ENCODE assay signal across 17 mouse cellular contexts in the genomic region with DNA sequence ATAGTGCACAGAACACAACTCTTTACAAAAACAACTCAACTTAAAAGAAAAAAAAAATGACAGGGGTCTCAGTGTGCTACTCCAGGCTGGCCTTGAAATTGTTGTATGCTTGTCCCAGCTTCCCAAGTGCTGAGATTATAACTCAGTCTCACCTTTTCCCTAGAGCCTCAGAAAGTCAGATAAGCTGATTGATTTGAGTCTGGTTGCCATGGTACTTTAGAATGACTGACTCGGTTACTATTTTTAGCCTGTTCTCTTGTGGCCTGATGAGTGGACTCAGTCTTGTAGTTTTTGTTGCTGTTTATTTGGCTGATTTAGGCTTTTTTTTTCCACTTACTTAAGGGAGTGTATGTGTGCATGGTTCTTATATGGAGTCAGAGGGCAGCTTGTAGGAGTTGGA. TPM values are rescaled to one million over a fixed set of nuclear protein-coding genes. Genes with fewer than 3 reads are reported as not detected.
DNase-seq lines count a peak whose midpoint lies in the region; ATAC-seq and TF ChIP-seq lines count a peak whose summit lies in the region.
"Had no signal": no experiment of that assay in that cellular context is flagged by ENCODE, and none has a peak within 500 bp of the region (broad histone marks: within the 10 kb centered on the region; RNA-seq: fewer than 3 reads in every experiment).

No protein-coding gene starts in this region.

- no peak for TF ChIP-seq CTCF in heart, postnatal 0 days (IDR thresholded peaks at IDR 0.05; ENCODE audit: low read depth)

- no peaks in the 10 kb centered on the region for H3K9me3 ChIP-seq in heart, postnatal 0 days (replicated peaks; ENCODE audit: control insufficient read depth, low read length)
- H3K9me3 ChIP-seq in intestine, embryonic 14.5 days (ENCODE audit: control insufficient read depth, low read length): no peaks in the 10 kb centered on the region
- H3K9me3 ChIP-seq: limb, embryonic 12.5 days; lung, embryonic 15.5 days; midbrain, embryonic 15.5 days had no signal

- no peak for TF ChIP-seq EP300 in heart, postnatal 0 days (IDR thresholded peaks at IDR 0.05; ENCODE audit: low read depth)

- ATAC-seq in heart, postnatal 0 days (ENCODE audit: insufficient read depth, low read depth): peak; percentile 67
- ATAC-seq in intestine, embryonic 14.5 days (replicated peaks; ENCODE audit: low FRiP score, low TSS enrichment, low read depth): no peak
- ATAC-seq: forebrain, embryonic 16.5 days; midbrain, embryonic 15.5 days had no signal

- no peak overlapping the region for H3K9ac ChIP-seq in heart, postnatal 0 days (replicated peaks; ENCODE audit: low read depth, low read length)
- H3K9ac ChIP-seq in intestine, embryonic 14.5 days (ENCODE audit: low read length): no peak overlapping the region
- H3K9ac ChIP-seq: hindbrain, embryonic 14.5 days; limb, embryonic 12.5 days; lung, embryonic 15.5 days; midbrain, embryonic 15.5 days had no signal

- no peak overlapping the region for H3K4me2 ChIP-seq in heart, postnatal 0 days (ENCODE audit: low read depth, low read length)
- no peak overlapping the region for H3K4me2 ChIP-seq in intestine, embryonic 14.5 days (ENCODE audit: low read length)
- H3K4me2 ChIP-seq: hindbrain, embryonic 14.5 days; limb, embryonic 12.5 days; lung, embryonic 15.5 days; midbrain, embryonic 15.5 days had no signal

- 3% methylated on average over 1 of the region's 1 CpGs for WGBS in heart, postnatal 0 days
- WGBS in intestine, embryonic 14.5 days: 46% methylated on average over 1 of the region's 1 CpGs

- no peak overlapping the region for H3K4me3 ChIP-seq in heart, postnatal 0 days (ENCODE audit: low read depth, low read length)
- no peak overlapping the region for H3K4me3 ChIP-seq in intestine, embryonic 14.5 days (ENCODE audit: low read depth, low read length)
- H3K4me3 ChIP-seq: limb, embryonic 12.5 days; lung, embryonic 15.5 days; midbrain, embryonic 15.5 days had no signal

- peak; percentile 73 for DNase-seq in heart, postnatal 0 days (ENCODE audit: low spot score)
- no peak for DNase-seq in heart, postnatal 36 days
- DNase-seq in 3T3-L1 (ENCODE audit: low read depth, low spot score) (peak; percentile 61), A20 (ENCODE audit: low read depth, low spot score) (peak; percentile 12)
- DNase-seq in intestine, embryonic 14.5 days (ENCODE audit: low spot score): no peak
- DNase-seq in yolk sac, embryonic 10.5 days (ENCODE audit: low spot score): no peak
- no peak for DNase-seq in B cell, adult 2 months
- DNase-seq: adrenal gland, postnatal 36 days; cerebellum, adult 2 months; kidney, adult 2 months; kidney, postnatal 25 days; thymus, postnatal 36 days had no signal

- H3K27ac ChIP-seq in heart, postnatal 0 days (ENCODE audit: low read depth): peak overlapping the region; percentile 3; the same call in 1 of the 2 replicates
- peak overlapping the region; percentile 6; the same call in 1 of the 2 replicates for H3K27ac ChIP-seq in intestine, embryonic 14.5 days (ENCODE audit: low read depth)
- H3K27ac ChIP-seq: hindbrain, embryonic 14.5 days; limb, embryonic 12.5 days; lung, embryonic 15.5 days; midbrain, embryonic 15.5 days had no signal

- no peaks in the 10 kb centered on the region for H3K27me3 ChIP-seq in heart, postnatal 0 days (ENCODE audit: control insufficient read depth, insufficient read depth, low read length)
- no peaks in the 10 kb centered on the region for H3K27me3 ChIP-seq in intestine, embryonic 14.5 days (replicated peaks; ENCODE audit: control insufficient read depth, insufficient read depth, low read length)
- H3K27me3 ChIP-seq: limb, embryonic 12.5 days; lung, embryonic 15.5 days; midbrain, embryonic 15.5 days had no signal

- intact Hi-C loops in heart, postnatal 36 days (cut with DNase I): no loop called here

- H3K36me3 ChIP-seq in heart, postnatal 0 days (replicated peaks; ENCODE audit: control insufficient read depth, insufficient read depth, low read length): no peaks in the 10 kb centered on the region
- no peaks in the 10 kb centered on the region for H3K36me3 ChIP-seq in intestine, embryonic 14.5 days (ENCODE audit: control insufficient read depth, insufficient read depth, low read length)
- H3K36me3 ChIP-seq: limb, embryonic 12.5 days; lung, embryonic 15.5 days; midbrain, embryonic 15.5 days had no signal

- H3K4me1 ChIP-seq in heart, postnatal 0 days (ENCODE audit: control insufficient read depth, insufficient read depth): peaks cover 9% of the 10 kb centered on the region; the same call in 1 of the 2 replicates
- no peaks in the 10 kb centered on the region for H3K4me1 ChIP-seq in intestine, embryonic 14.5 days (replicated peaks; ENCODE audit: control insufficient read depth, insufficient read depth, low read length)
- H3K4me1 ChIP-seq: limb, embryonic 12.5 days; midbrain, embryonic 15.5 days had no signal

RNA-seq across cellular contexts. Expression of a gene that starts 10.7 kb away (rescaled TPM):
- 123 and 125 TPM in 2 replicates for total RNA-seq in heart, postnatal 0 days (2014; rRNA removed; ENCODE audit: low replicate concordance)
- polyA plus RNA-seq in heart, postnatal 0 days (2015; fragmentation: Nextera tagmentation; extraction: Ambion mirVana): 285 and 299 TPM in 2 replicates
- total RNA-seq in heart, postnatal 36 days (2021): 100 to 1,000 TPM; 170 to 173 TPM
- 303 and 334 TPM in 2 replicates for polyA plus RNA-seq in intestine, embryonic 14.5 days (2014; fragmentation: Nextera tagmentation; extraction: Ambion mirVana)

RNA-seq across cellular contexts. Expression of a gene that starts 12.8 kb away (rescaled TPM):
- 23.6 and 24.7 TPM in 2 replicates for total RNA-seq in heart, postnatal 0 days (2014; rRNA removed; ENCODE audit: low replicate concordance)
- 21.8 and 23.2 TPM in 2 replicates for polyA plus RNA-seq in heart, postnatal 0 days (2015; fragmentation: Nextera tagmentation; extraction: Ambion mirVana)
- 10 to 100 TPM; 30.9 to 37.7 TPM for total RNA-seq in heart, postnatal 36 days (2021)
- 8.0 and 8.3 TPM in 2 replicates for polyA plus RNA-seq in intestine, embryonic 14.5 days (2014; fragmentation: Nextera tagmentation; extraction: Ambion mirVana)

Comparison
In these comparisons a context has a peak if more than half of its experiments do, and no peak if none do; other contexts are left out.
1. DNase-seq: peak in heart, postnatal 0 days (single experiment), 3T3-L1 (single experiment) and A20 (single experiment); none in heart, postnatal 36 days (0 of 2), intestine, embryonic 14.5 days (single experiment), yolk sac, embryonic 10.5 days (single experiment) and B cell, adult 2 months (0 of 2).